Mouse (Mus musculus): ENCODE results near the gene Ptpn11.

GRCm38 (mm10) chr5:121162923-121163322 is 28.3 kb downstream of the Ptpn11 start:
- TF ChIP-seq CTCF (IDR thresholded peaks at IDR 0.05; ENCODE audit: extremely low read depth, insufficient read depth, insufficient read length, insufficient replicate concordance): no peak
- no peak for TF ChIP-seq POLR2A (IDR thresholded peaks at IDR 0.05; ENCODE audit: low read depth, low read length)

Measured in spleen, adult 2 months (tissue).